18 mouse cellular contexts compared by ENCODE assay signal in the genomic region with DNA sequence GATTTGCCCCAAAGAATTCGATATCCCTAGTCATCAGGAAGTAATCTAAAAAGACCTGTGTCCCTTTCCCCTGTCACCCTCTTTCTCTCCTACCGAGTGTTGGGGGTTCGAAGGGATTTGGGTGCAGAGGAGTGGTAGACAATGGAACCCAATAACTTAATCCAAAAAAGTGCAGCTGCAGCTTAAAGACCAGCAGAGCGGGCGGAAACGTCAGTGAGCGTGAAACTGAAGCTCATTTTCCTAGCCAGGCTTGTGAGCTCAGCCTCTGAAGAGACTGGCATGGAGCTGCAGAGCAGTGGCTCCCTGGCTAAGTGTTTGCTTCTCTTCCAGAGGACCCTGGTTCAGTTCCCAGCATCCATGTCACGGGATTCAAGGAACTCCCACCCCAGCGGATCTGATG. TPM values are rescaled to one million over a fixed set of nuclear protein-coding genes. Genes with fewer than 3 reads are reported as not detected.
A peak's percentile ranks its signal among the peaks of the same experiment; 100 is the strongest.
DNase-seq lines count a peak whose midpoint lies in the region; ATAC-seq and TF ChIP-seq lines count a peak whose summit lies in the region.
"Had no signal": no experiment of that assay in that cellular context is flagged by ENCODE, and none has a peak within 500 bp of the region (broad histone marks: within the 10 kb centered on the region; RNA-seq: fewer than 3 reads in every experiment).

No protein-coding gene starts in this region.

- H3K27me3 ChIP-seq in stomach, embryonic 14.5 days (ENCODE audit: control insufficient read depth, insufficient read depth, low read length): no peaks in the 10 kb centered on the region
- H3K27me3 ChIP-seq in stomach, postnatal 0 days (ENCODE audit: control insufficient read depth, insufficient read depth, low read length): no peaks in the 10 kb centered on the region
- H3K27me3 ChIP-seq in limb, embryonic 14.5 days (ENCODE audit: control insufficient read depth, insufficient read depth, low read length): no peaks in the 10 kb centered on the region
- H3K27me3 ChIP-seq: heart, embryonic 15.5 days; kidney, embryonic 15.5 days; neural tube, embryonic 15.5 days had no signal

- no peak for TF ChIP-seq EP300 in stomach, postnatal 0 days (optimal IDR thresholded peaks at IDR 0.05)

- ATAC-seq in stomach, embryonic 14.5 days (ENCODE audit: insufficient number of reproducible peaks, insufficient read depth, low FRiP score, low read depth): no peak
- no peak for ATAC-seq in stomach, postnatal 0 days (ENCODE audit: low FRiP score, low TSS enrichment)
- ATAC-seq in limb, embryonic 14.5 days (ENCODE audit: low FRiP score, low read depth): no peak
- ATAC-seq: forebrain, postnatal 0 days; midbrain, embryonic 16.5 days had no signal

- H3K4me1 ChIP-seq in stomach, embryonic 14.5 days (ENCODE audit: control insufficient read depth, insufficient read depth, low read length): peaks cover 21% of the 10 kb centered on the region; the same call in 1 of the 2 replicates
- H3K4me1 ChIP-seq in stomach, postnatal 0 days (replicated peaks; ENCODE audit: control insufficient read depth, insufficient read depth): peaks cover 8% of the 10 kb centered on the region
- H3K4me1 ChIP-seq in limb, embryonic 14.5 days (ENCODE audit: control insufficient read depth, insufficient read depth, low read length): peaks cover 49% of the 10 kb centered on the region

- H3K27ac ChIP-seq in gastrocnemius, adult 2 months: peak overlapping the region; percentile 83
- peak overlapping the region; percentile 17; the same call in 1 of the 2 replicates for H3K27ac ChIP-seq in stomach, embryonic 14.5 days (ENCODE audit: low read length)
- H3K27ac ChIP-seq in stomach, postnatal 0 days (replicated peaks): no peak overlapping the region
- H3K27ac ChIP-seq in limb, embryonic 14.5 days (replicated peaks; ENCODE audit: low read depth, low read length): peak overlapping the region; percentile 27; the same call in 1 of the 2 replicates
- H3K27ac ChIP-seq: heart, embryonic 15.5 days; hindbrain, embryonic 13.5 days; macrophage; neural tube, embryonic 15.5 days had no signal

- H3K4me3 ChIP-seq in gastrocnemius, adult 2 months: no peak overlapping the region
- no peak overlapping the region for H3K4me3 ChIP-seq in stomach, embryonic 14.5 days (ENCODE audit: low read depth, low read length)
- no peak overlapping the region for H3K4me3 ChIP-seq in stomach, postnatal 0 days (ENCODE audit: low read depth, low read length)
- H3K4me3 ChIP-seq in limb, embryonic 14.5 days (replicated peaks; ENCODE audit: low read length): no peak overlapping the region
- H3K4me3 ChIP-seq: heart, embryonic 15.5 days; hindbrain, embryonic 13.5 days; kidney, embryonic 15.5 days; neural tube, embryonic 15.5 days had no signal

- no peaks in the 10 kb centered on the region for H3K36me3 ChIP-seq in stomach, embryonic 14.5 days (ENCODE audit: control insufficient read depth, insufficient read depth, low read length)
- H3K36me3 ChIP-seq in stomach, postnatal 0 days (ENCODE audit: control insufficient read depth, insufficient read depth, low read length): no peaks in the 10 kb centered on the region
- H3K36me3 ChIP-seq in limb, embryonic 14.5 days (ENCODE audit: control insufficient read depth, insufficient read depth, low read length): no peaks in the 10 kb centered on the region
- H3K36me3 ChIP-seq: heart, embryonic 15.5 days; hindbrain, embryonic 13.5 days; kidney, embryonic 15.5 days; neural tube, embryonic 15.5 days had no signal

- no peaks in the 10 kb centered on the region for H3K9me3 ChIP-seq in stomach, embryonic 14.5 days (ENCODE audit: control insufficient read depth, low read depth, low read length)
- no peaks in the 10 kb centered on the region for H3K9me3 ChIP-seq in stomach, postnatal 0 days (ENCODE audit: control insufficient read depth, low read length)
- H3K9me3 ChIP-seq in limb, embryonic 14.5 days (ENCODE audit: control insufficient read depth, low read length): no peaks in the 10 kb centered on the region
- H3K9me3 ChIP-seq: G1E; heart, embryonic 15.5 days; hindbrain, embryonic 13.5 days; kidney, embryonic 15.5 days; neural tube, embryonic 15.5 days had no signal

- no peak for TF ChIP-seq CTCF in gastrocnemius, adult 2 months (IDR thresholded peaks at IDR 0.05)
- TF ChIP-seq CTCF in stomach, postnatal 0 days (IDR thresholded peaks at IDR 0.05; ENCODE audit: low read depth): no peak

- 59% methylated on average over 9 of the region's 9 CpGs for WGBS in stomach, embryonic 14.5 days
- 53% methylated on average over 9 of the region's 9 CpGs for WGBS in stomach, postnatal 0 days
- WGBS in limb, embryonic 14.5 days: 51% methylated on average over 9 of the region's 9 CpGs

- intact Hi-C loops in gastrocnemius, adult 2 months (cut with DNase I): no loop called here

- H3K9ac ChIP-seq in stomach, embryonic 14.5 days (replicated peaks; ENCODE audit: low read depth, low read length): no peak overlapping the region
- H3K9ac ChIP-seq in stomach, postnatal 0 days (ENCODE audit: low read length): no peak overlapping the region
- no peak overlapping the region for H3K9ac ChIP-seq in limb, embryonic 14.5 days (ENCODE audit: low read depth, low read length, severe bottlenecking)
- H3K9ac ChIP-seq: forebrain, postnatal 0 days; heart, embryonic 15.5 days; hindbrain, embryonic 13.5 days; kidney, embryonic 15.5 days; neural tube, embryonic 15.5 days had no signal

- no peak overlapping the region for H3K4me2 ChIP-seq in stomach, embryonic 14.5 days (replicated peaks; ENCODE audit: low read depth, low read length)
- H3K4me2 ChIP-seq in stomach, postnatal 0 days (replicated peaks; ENCODE audit: low read depth): no peak overlapping the region
- no peak overlapping the region for H3K4me2 ChIP-seq in limb, embryonic 14.5 days (replicated peaks; ENCODE audit: low read depth, low read length, severe bottlenecking)
- H3K4me2 ChIP-seq: hindbrain, embryonic 13.5 days; neural tube, embryonic 15.5 days had no signal

- no peak for DNase-seq in gastrocnemius, adult 2 months
- no peak for DNase-seq in gastrocnemius, adult 8-10 months (ENCODE audit: low spot score in 2 of 2)
- no peak for DNase-seq in stomach, postnatal 0 days (ENCODE audit: low spot score)
- no peak for DNase-seq in limb, embryonic 14.5 days (ENCODE audit: low spot score)
- no peak for DNase-seq in neural tube, embryonic 10.5 days (ENCODE audit: extremely low spot score, low spot score)
- DNase-seq in kidney, adult 8-10 months: no peak
- no peak for DNase-seq in left cerebral cortex, adult 18-20 months (ENCODE audit: low spot score in 2 of 2)
- DNase-seq: cerebellum, adult 8-10 months; cerebellum, postnatal 36 days; forebrain, postnatal 0 days had no signal

- TF ChIP-seq POLR2A in limb, embryonic 14.5 days (IDR thresholded peaks at IDR 0.05; ENCODE audit: borderline replicate concordance, extremely low read depth, insufficient read depth, insufficient read length): no peak

RNA-seq across cellular contexts. Expression of gene Man1c1, which starts 29.3 kb away (rescaled TPM):
- total RNA-seq in gastrocnemius, adult 2 months (2021): 1 to 10 TPM; 2.9 to 4.2 TPM
- 1 to 10 TPM; 1.8 to 2.7 (median 2.1) TPM for total RNA-seq in gastrocnemius, adult 8-10 months (2022)
- polyA plus RNA-seq in stomach, embryonic 14.5 days (2014; fragmentation: Nextera tagmentation; extraction: Ambion mirVana): 1.7 and 2.5 TPM in 2 replicates
- 1.5 TPM in 2 replicates for polyA plus RNA-seq in stomach, postnatal 0 days (2015; fragmentation: Nextera tagmentation; extraction: Ambion mirVana)
- 9.1 and 10.6 TPM in 2 replicates for polyA plus RNA-seq in limb, embryonic 14.5 days (2012; rRNA removed)
- 5.1 and 5.9 TPM in 2 replicates for polyA plus RNA-seq in limb, embryonic 14.5 days (2014; fragmentation: Nextera tagmentation; extraction: Ambion mirVana)
- 10 to 100 TPM; 44.5 to 45.6 TPM for total RNA-seq in left cerebral cortex, adult 18-20 months (2021)
- polyA plus RNA-seq: G1E had no signal

RNA-seq across cellular contexts. Expression of gene Ldlrap1, which starts 34.5 kb away (rescaled TPM):
- 1 to 10 TPM; 5.7 to 6.6 TPM for total RNA-seq in gastrocnemius, adult 2 months (2021)
- 1 to 10 TPM; 4.3 to 7.7 (median 5.3) TPM for total RNA-seq in gastrocnemius, adult 8-10 months (2022)
- 18.9 and 20.3 TPM in 2 replicates for polyA plus RNA-seq in stomach, embryonic 14.5 days (2014; fragmentation: Nextera tagmentation; extraction: Ambion mirVana)
- 18.8 and 19.5 TPM in 2 replicates for polyA plus RNA-seq in stomach, postnatal 0 days (2015; fragmentation: Nextera tagmentation; extraction: Ambion mirVana)
- 18.0 and 22.0 TPM in 2 replicates for polyA plus RNA-seq in limb, embryonic 14.5 days (2012; rRNA removed)
- polyA plus RNA-seq in limb, embryonic 14.5 days (2014; fragmentation: Nextera tagmentation; extraction: Ambion mirVana): 25.1 and 27.9 TPM in 2 replicates
- 1 to 10 TPM; 1.8 to 3.1 TPM for total RNA-seq in left cerebral cortex, adult 18-20 months (2021)

Comparison
In these comparisons a context has a peak if more than half of its experiments do, and no peak if none do; other contexts are left out.
1. RNA of gene Man1c1, which starts 29.3 kb away (total RNA-seq): 44.5 to 45.6 TPM in left cerebral cortex, adult 18-20 months; 2.9 to 4.2 TPM in gastrocnemius, adult 2 months and 1.8 to 2.7 TPM in gastrocnemius, adult 8-10 months; every median in the first group is over 4 times any median in the second.